Mouse (Mus musculus): ENCODE results near the gene Chst15. TPM values are rescaled to one million over a fixed set of nuclear protein-coding genes. Genes with fewer than 3 reads are reported as not detected.

The Chst15 gene
- total and polyA plus RNA-seq, 2 experiments from 2014 or later, result 12.8 to 19.3 TPM

- Histone ChIP-seq H3K9me3 (ENCODE audit: low read length) (no peaks in the 10 kb centered on the region), H3K4me1 (ENCODE audit: insufficient read depth) (peaks cover 15% of the 10 kb centered on the region), H3K4me3 (ENCODE audit: low read depth, low read length) (no peak overlapping the region), H3K36me3 (ENCODE audit: insufficient read depth) (no peaks in the 10 kb centered on the region), H3K4me2 (ENCODE audit: low read depth) (no peak overlapping the region), H3K9ac (no peak overlapping the region), H3K27me3 (ENCODE audit: insufficient read depth, low read length) (no peaks in the 10 kb centered on the region), H3K27ac (ENCODE audit: low read depth, low read length) (no peak overlapping the region)
- DNase-seq (no peak), ATAC-seq (no peak)
- 81% methylated on average over 5 of the region's 5 CpGs for WGBS
- TF ChIP-seq CTCF (IDR thresholded peaks at IDR 0.05; ENCODE audit: low read depth), result no peak
Observed at GRCm38 (mm10) chr7:132210616-132211015, 106.4 kb downstream of the Chst15 start.

- H3K9ac ChIP-seq, result no peak overlapping the region; the same call in 1 of the 2 replicates
- no peaks in the 10 kb centered on the region for H3K36me3 ChIP-seq (ENCODE audit: insufficient read depth)
- peak; percentile 74 for DNase-seq
- no peaks in the 10 kb centered on the region for H3K27me3 ChIP-seq (ENCODE audit: insufficient read depth, low read length)
- H3K4me3 ChIP-seq (ENCODE audit: low read depth, low read length), result no peak overlapping the region
- ATAC-seq, result peak; percentile 50
- no peak overlapping the region for H3K4me2 ChIP-seq (ENCODE audit: low read depth)
- peaks cover 15% of the 10 kb centered on the region for H3K4me1 ChIP-seq (ENCODE audit: insufficient read depth)
- 65% methylated on average over 9 of the region's 9 CpGs for WGBS
- H3K27ac ChIP-seq (ENCODE audit: low read depth, low read length), result peak overlapping the region; percentile 29; the same call in 1 of the 2 replicates
- H3K9me3 ChIP-seq (ENCODE audit: low read length), result no peaks in the 10 kb centered on the region
- TF ChIP-seq CTCF (IDR thresholded peaks at IDR 0.05; ENCODE audit: low read depth), result no peak
Observed at GRCm38 (mm10) chr7:132208946-132209651, 107.9 kb downstream of the Chst15 start.

GRCm38 (mm10) chr7:132204073-132204612 lies 112.9 kb downstream of the Chst15 start:
- 58% methylated on average over 1 of the region's 1 CpGs for WGBS
- Histone ChIP-seq H3K9ac (no peak overlapping the region), H3K4me1 (ENCODE audit: insufficient read depth) (peaks cover 2% of the 10 kb centered on the region; the same call in 1 of the 2 replicates), H3K4me3 (ENCODE audit: low read depth, low read length) (no peak overlapping the region), H3K9me3 (ENCODE audit: low read length) (no peaks in the 10 kb centered on the region), H3K4me2 (ENCODE audit: low read depth) (no peak overlapping the region), H3K36me3 (ENCODE audit: insufficient read depth) (no peaks in the 10 kb centered on the region), H3K27ac (ENCODE audit: low read depth, low read length) (no peak overlapping the region), H3K27me3 (ENCODE audit: insufficient read depth, low read length) (no peaks in the 10 kb centered on the region)
- TF ChIP-seq CTCF (IDR thresholded peaks at IDR 0.05; ENCODE audit: low read depth), result no peak
- ATAC-seq (no peak), DNase-seq (no peak)

GRCm38 (mm10) chr7:132199686-132200085 lies 117.3 kb downstream of the Chst15 start:
- no peaks in the 10 kb centered on the region for H3K27me3 ChIP-seq (ENCODE audit: insufficient read depth, low read length)
- H3K9me3 ChIP-seq (ENCODE audit: low read length), result no peaks in the 10 kb centered on the region
- no peak overlapping the region for H3K4me2 ChIP-seq (ENCODE audit: low read depth)
- TF ChIP-seq CTCF (IDR thresholded peaks at IDR 0.05; ENCODE audit: low read depth), result no peak
- H3K4me1 ChIP-seq (ENCODE audit: insufficient read depth), result no peaks in the 10 kb centered on the region
- no peak overlapping the region for H3K27ac ChIP-seq (ENCODE audit: low read depth, low read length)
- 30% methylated on average over 6 of the region's 6 CpGs for WGBS
- no peak overlapping the region for H3K9ac ChIP-seq
- H3K36me3 ChIP-seq (ENCODE audit: insufficient read depth), result no peaks in the 10 kb centered on the region
- H3K4me3 ChIP-seq (ENCODE audit: low read depth, low read length), result no peak overlapping the region
- no peak for ATAC-seq
- DNase-seq, result no peak

GRCm38 (mm10) chr7:132198806-132199205 lies 118.2 kb downstream of the Chst15 start:
- Histone ChIP-seq H3K9me3 (ENCODE audit: low read length) (no peaks in the 10 kb centered on the region), H3K4me3 (ENCODE audit: low read depth, low read length) (no peak overlapping the region), H3K27ac (ENCODE audit: low read depth, low read length) (no peak overlapping the region), H3K36me3 (ENCODE audit: insufficient read depth) (no peaks in the 10 kb centered on the region), H3K4me1 (ENCODE audit: insufficient read depth) (no peaks in the 10 kb centered on the region), H3K9ac (no peak overlapping the region), H3K27me3 (ENCODE audit: insufficient read depth, low read length) (no peaks in the 10 kb centered on the region), H3K4me2 (ENCODE audit: low read depth) (no peak overlapping the region)
- no peak for ATAC-seq
- DNase-seq, result no peak
- 86% methylated on average over 1 of the region's 1 CpGs for WGBS
- no peak for TF ChIP-seq CTCF (IDR thresholded peaks at IDR 0.05; ENCODE audit: low read depth)

- ATAC-seq (no peak), DNase-seq (no peak)
- TF ChIP-seq CTCF (IDR thresholded peaks at IDR 0.05; ENCODE audit: low read depth), result no peak
Observed at GRCm38 (mm10) chr7:132197817-132198475, 119.1 kb downstream of the Chst15 start.

GRCm38 (mm10) chr7:132196581-132196980 lies 120.4 kb downstream of the Chst15 start:
- no peak for TF ChIP-seq CTCF (IDR thresholded peaks at IDR 0.05; ENCODE audit: low read depth)
- Histone ChIP-seq H3K36me3 (ENCODE audit: insufficient read depth) (no peaks in the 10 kb centered on the region), H3K27ac (ENCODE audit: low read depth, low read length) (no peak overlapping the region), H3K27me3 (ENCODE audit: insufficient read depth, low read length) (no peaks in the 10 kb centered on the region), H3K4me2 (ENCODE audit: low read depth) (no peak overlapping the region), H3K4me1 (ENCODE audit: insufficient read depth) (no peaks in the 10 kb centered on the region), H3K9me3 (ENCODE audit: low read length) (no peaks in the 10 kb centered on the region), H3K9ac (no peak overlapping the region), H3K4me3 (ENCODE audit: low read depth, low read length) (no peak overlapping the region)
- DNase-seq, result no peak
- ATAC-seq, result no peak
- 93% methylated on average over 1 of the region's 1 CpGs for WGBS

More at GRCm38 (mm10) chr7:132197817-132198475, 119.1 kb downstream of the Chst15 start:
- Histone ChIP-seq H3K27ac (ENCODE audit: low read depth, low read length) (no peak overlapping the region), H3K36me3 (ENCODE audit: insufficient read depth) (no peaks in the 10 kb centered on the region), H3K4me3 (ENCODE audit: low read depth, low read length) (no peak overlapping the region), H3K9ac (no peak overlapping the region), H3K27me3 (ENCODE audit: insufficient read depth, low read length) (no peaks in the 10 kb centered on the region), H3K4me1 (ENCODE audit: insufficient read depth) (no peaks in the 10 kb centered on the region), H3K9me3 (ENCODE audit: low read length) (no peaks in the 10 kb centered on the region), H3K4me2 (ENCODE audit: low read depth) (no peak overlapping the region)
- 59% methylated on average over 7 of the region's 7 CpGs for WGBS

All from forebrain, postnatal 0 days (tissue).